Mouse (Mus musculus) liver, postnatal 0 days (tissue): ENCODE measurements at regions not wholly inside any gene's neighbourhood (a gene's known extent, or its start where the extent isn't known, plus 50 kb on each side); places are given as distances from the start of the nearest gene placed in this dataset.

ENCODE experiments used
- ATAC-seq: fragments of 200-750 bp; cut with Nextera tagmentation; 2 replicates; pipeline ENCODE4 v1.8.0; 2017; ENCODE audit warnings: mild to moderate bottlenecking, moderate library complexity
- DNase-seq: peaks from one replicate; pipeline ENCODE4 v3.0.0-alpha.2; 2016
- H3K27ac ChIP-seq: fragments of 300-500 bp; sonication (generic); 2 replicates; pipeline ENCODE4 v1.5.1; 2014; ENCODE audit warnings: antibody characterized with exemption, moderate library complexity, mild to moderate bottlenecking, low read depth
- H3K27me3 ChIP-seq: fragments of 300-500 bp; sonication (generic); 2 replicates; pipeline ENCODE4 v1.6.1; 2014; ENCODE audit warnings: low read length, control low read depth, mixed read lengths; ENCODE audit not compliant: insufficient read depth
- H3K36me3 ChIP-seq: fragments of 300-500 bp; sonication (generic); replicated peaks from 2 replicates; pipeline ENCODE4 v1.6.1; 2014; ENCODE audit warnings: mild to moderate bottlenecking, control low read depth, low read length, moderate library complexity, mixed read lengths; ENCODE audit not compliant: insufficient read depth
- H3K4me1 ChIP-seq: fragments of 300-500 bp; sonication (generic); 2 replicates; pipeline ENCODE4 v1.6.1; 2014; ENCODE audit warnings: antibody characterized with exemption, mild to moderate bottlenecking, control low read depth; ENCODE audit not compliant: insufficient read depth
- H3K4me2 ChIP-seq: fragments of 300-500 bp; sonication (generic); 2 replicates; pipeline ENCODE4 v1.6.1; 2014; ENCODE audit warnings: low read depth, mild to moderate bottlenecking, low read length, moderate library complexity, mixed read lengths
- H3K4me3 ChIP-seq: fragments of 300-500 bp; sonication (generic); 2 replicates; pipeline ENCODE4 v1.5.1; 2014; ENCODE audit warnings: low read depth, low read length
- H3K9ac ChIP-seq: fragments of 300-500 bp; sonication (generic); replicated peaks from 2 replicates; pipeline ENCODE4 v1.6.1; 2014; ENCODE audit warnings: mild to moderate bottlenecking, moderate library complexity
- H3K9me3 ChIP-seq: fragments of 300-500 bp; sonication (generic); 2 replicates; pipeline ENCODE4 v1.6.1; 2016; ENCODE audit warnings: mild to moderate bottlenecking, control low read depth, low read length, mixed read lengths
- CTCF ChIP-seq: sonication (generic); IDR thresholded peaks from 2 replicates; pipeline ENCODE4 v1.5.1; 2016; ENCODE audit warnings: antibody characterized with exemption, low read depth
- EP300 ChIP-seq: IDR thresholded peaks from 2 replicates; pipeline ENCODE4 v1.6.1; 2016; ENCODE audit warnings: antibody characterized with exemption, low read depth, mild to moderate bottlenecking
- WGBS: fragments of 180-500 bp; shearing (Covaris S2); extraction: QIAGEN DNeasy Blood & Tissue Kit; methylation state at CpG from one replicate; pipeline ENCODE4 v1.1.7; 2014; ENCODE audit not compliant: insufficient replicate concordance; 5-methylcytosine and 5-hydroxymethylcytosine counted together

DNA sequence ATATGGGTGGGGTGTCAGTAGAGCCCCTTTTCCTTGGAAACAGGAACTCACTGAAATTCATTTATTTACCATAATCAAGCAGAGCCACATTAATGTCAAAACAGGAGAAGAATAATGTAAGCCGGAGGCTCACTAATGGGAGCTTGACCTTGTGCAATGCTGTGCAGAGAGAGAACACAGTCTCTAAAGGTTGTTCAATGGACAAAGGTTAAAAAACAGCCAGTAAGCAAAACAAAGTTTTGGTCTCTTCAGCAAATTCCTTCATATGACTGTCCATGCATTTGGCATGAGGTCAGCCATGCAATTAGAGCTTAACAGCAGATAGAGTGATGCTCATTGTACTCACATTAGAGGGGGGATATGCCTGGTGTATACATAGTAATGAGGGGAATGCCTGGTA, 113.1 kb downstream of the Tsen15 start:
- no peak overlapping the region for H3K4me2 ChIP-seq
- no peaks in the 10 kb centered on the region for H3K36me3 ChIP-seq
- 57% methylated on average over 1 of the region's 1 CpGs for WGBS
- no peaks in the 10 kb centered on the region for H3K27me3 ChIP-seq
- no peak overlapping the region; the same call in 1 of the 2 replicates for H3K27ac ChIP-seq
- H3K9me3 ChIP-seq = no peaks in the 10 kb centered on the region
- TF ChIP-seq EP300 (peak; percentile 18; the same call in 1 of the 2 replicates), CTCF (no peak)
- no peak overlapping the region for H3K9ac ChIP-seq
- H3K4me3 ChIP-seq = no peak overlapping the region
- H3K4me1 ChIP-seq = peaks cover 7% of the 10 kb centered on the region; the same call in 1 of the 2 replicates
- no peak for DNase-seq
- peak; percentile 80 for ATAC-seq

DNA sequence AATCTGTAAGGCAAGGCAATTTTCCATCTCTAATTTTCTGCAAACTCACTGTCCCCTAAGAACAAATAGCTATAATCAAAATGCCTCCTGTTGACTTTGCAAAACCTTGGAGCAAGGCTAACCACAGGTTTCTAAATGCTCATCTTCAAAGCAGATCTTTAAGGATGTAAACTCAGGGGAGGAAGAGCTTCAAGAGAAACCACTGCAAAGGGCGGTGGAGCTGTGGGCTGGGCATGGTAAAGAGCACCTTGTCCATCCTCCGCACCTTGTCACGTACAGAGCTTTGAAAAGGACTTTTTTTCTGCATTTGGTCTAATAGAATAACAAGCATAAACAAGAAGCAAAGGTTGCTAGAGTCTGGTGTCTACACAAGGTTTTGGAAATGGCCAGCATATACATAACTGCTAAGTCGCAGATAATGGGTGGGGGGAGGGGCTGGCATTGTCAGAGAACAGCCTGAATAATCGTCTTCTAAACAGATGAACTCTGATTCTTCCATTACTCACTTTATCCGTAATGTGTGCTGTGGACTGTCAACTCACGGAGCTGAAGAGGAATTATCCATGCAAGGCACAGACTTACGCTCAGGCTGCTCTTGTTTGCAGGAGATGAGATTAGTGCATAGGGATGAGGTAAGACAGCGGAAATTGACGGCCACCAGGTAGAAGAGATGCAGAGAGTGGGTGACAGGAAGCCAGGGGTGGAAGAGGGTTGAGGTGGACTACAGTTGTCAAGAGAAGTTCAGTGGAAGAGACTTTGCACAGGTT, 116.4 kb downstream of the Tsen15 start:
- no peaks in the 10 kb centered on the region for H3K9me3 ChIP-seq
- no peak overlapping the region for H3K4me3 ChIP-seq
- no peak overlapping the region for H3K27ac ChIP-seq
- no peak for ATAC-seq
- H3K4me1 ChIP-seq = peaks cover 7% of the 10 kb centered on the region; the same call in 1 of the 2 replicates
- H3K36me3 ChIP-seq = no peaks in the 10 kb centered on the region
- no peaks in the 10 kb centered on the region for H3K27me3 ChIP-seq
- WGBS = 70% methylated on average over 10 of the region's 10 CpGs
- no peak for DNase-seq
- TF ChIP-seq EP300 (no peak), CTCF (no peak)
- H3K9ac ChIP-seq = no peak overlapping the region
- no peak overlapping the region for H3K4me2 ChIP-seq

DNA sequence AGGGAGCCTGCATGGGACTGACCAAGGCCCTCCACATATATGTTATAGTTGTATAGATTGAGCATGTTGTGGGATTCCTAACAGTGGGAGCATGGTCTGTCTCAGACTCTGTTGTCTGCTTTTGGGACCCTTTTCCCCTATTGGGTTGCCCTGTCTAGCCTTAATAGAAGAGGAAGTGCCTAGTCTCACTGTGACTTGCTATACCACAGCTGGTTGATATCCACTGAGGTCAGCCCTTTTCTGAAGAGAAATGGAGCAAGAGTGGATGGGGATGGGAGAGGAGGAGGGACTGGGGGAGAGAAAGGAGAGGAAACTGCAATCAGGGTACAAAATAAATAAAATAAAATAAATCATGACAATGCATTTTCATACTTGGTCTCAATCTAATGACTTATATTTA, 120.1 kb downstream of the Tsen15 start:
- no peak overlapping the region for H3K4me2 ChIP-seq
- no peak for DNase-seq
- H3K27ac ChIP-seq = no peak overlapping the region
- TF ChIP-seq CTCF (no peak), EP300 (no peak)
- no peaks in the 10 kb centered on the region for H3K27me3 ChIP-seq
- no peaks in the 10 kb centered on the region for H3K9me3 ChIP-seq
- H3K36me3 ChIP-seq = no peaks in the 10 kb centered on the region
- H3K4me3 ChIP-seq = no peak overlapping the region
- ATAC-seq = no peak
- no peaks in the 10 kb centered on the region; the same call in 1 of the 2 replicates for H3K4me1 ChIP-seq
- no peak overlapping the region for H3K9ac ChIP-seq

DNA sequence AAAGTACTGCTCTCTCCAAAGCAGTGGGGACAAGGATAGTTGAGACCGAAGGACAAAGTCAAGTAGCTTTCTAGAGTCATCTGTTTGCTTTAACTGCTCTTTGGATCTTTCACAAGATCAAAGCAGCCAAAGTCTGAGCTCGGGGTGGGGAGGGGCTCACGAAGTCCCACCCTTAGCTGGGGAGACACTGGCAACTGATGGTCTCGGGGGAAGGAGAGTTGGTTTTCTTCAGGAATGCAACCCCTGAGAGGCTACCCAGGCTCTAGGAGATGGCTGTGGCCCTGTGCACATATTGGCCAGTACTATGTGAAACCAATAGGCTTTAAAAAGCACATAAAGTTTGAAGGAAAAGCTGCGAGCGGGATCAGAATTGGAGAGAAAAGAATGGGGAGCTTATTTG, 121.5 kb downstream of the Tsen15 start:
- Histone ChIP-seq H3K4me3 (no peak overlapping the region), H3K9me3 (no peaks in the 10 kb centered on the region), H3K4me2 (no peak overlapping the region), H3K9ac (no peak overlapping the region), H3K36me3 (no peaks in the 10 kb centered on the region), H3K27ac (no peak overlapping the region), H3K4me1 (no peaks in the 10 kb centered on the region; the same call in 1 of the 2 replicates), H3K27me3 (no peaks in the 10 kb centered on the region)
- TF ChIP-seq EP300 (no peak), CTCF (no peak)
- no peak for ATAC-seq
- 72% methylated on average over 6 of the region's 6 CpGs for WGBS
- no peak for DNase-seq

DNA sequence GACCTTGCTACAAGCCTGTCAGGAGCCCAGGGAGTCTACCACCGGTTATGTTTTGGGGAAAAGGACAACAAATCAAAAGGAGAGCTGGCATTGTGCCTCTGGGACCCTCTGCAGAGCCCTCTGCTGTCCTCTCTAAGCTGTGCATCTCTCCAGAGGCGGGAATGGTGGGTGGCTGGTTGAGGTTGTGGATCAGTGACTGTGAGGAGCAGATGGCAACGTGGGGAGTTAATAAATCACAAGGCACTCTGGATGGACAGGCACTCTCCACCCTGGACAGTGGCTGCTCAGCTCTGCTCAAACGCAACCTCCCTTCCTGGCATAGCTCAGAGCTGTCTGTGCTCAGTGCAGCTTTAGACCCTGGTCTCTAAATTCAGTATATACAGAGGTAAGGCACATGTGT, 125.0 kb downstream of the Tsen15 start:
- Histone ChIP-seq H3K27ac (no peak overlapping the region), H3K4me3 (no peak overlapping the region), H3K4me1 (no peaks in the 10 kb centered on the region; the same call in 1 of the 2 replicates), H3K4me2 (no peak overlapping the region), H3K36me3 (no peaks in the 10 kb centered on the region), H3K9ac (no peak overlapping the region), H3K9me3 (no peaks in the 10 kb centered on the region), H3K27me3 (no peaks in the 10 kb centered on the region)
- DNase-seq = no peak
- TF ChIP-seq EP300 = no peak
- 0 out of 2 replicates have a peak, but pooled peaks have one; percentile 12 for TF ChIP-seq CTCF
- WGBS = 35% methylated on average over 4 of the region's 4 CpGs
- no peak for ATAC-seq

DNA sequence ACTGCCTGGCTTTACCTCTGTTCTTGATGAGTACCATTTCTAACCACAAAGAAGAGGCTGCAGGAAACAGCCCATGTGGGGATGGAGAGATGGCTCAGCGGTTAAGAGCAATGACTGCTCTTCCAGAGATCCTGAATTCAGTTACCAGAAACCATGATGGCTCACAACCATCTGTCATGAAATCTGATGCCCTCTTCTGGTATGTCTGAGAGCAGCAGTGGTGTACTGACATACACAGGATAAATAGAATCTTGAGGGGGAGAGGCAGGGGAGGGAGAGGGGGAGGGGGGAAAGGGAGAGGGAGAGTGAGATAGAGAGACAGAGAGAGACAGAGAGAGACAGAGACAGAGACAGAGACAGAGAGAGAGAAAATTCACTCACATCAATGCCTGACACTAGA, 125.5 kb downstream of the Tsen15 start:
- Histone ChIP-seq H3K27ac (no peak overlapping the region), H3K9ac (no peak overlapping the region), H3K4me2 (no peak overlapping the region), H3K36me3 (no peaks in the 10 kb centered on the region), H3K27me3 (no peaks in the 10 kb centered on the region), H3K4me1 (no peaks in the 10 kb centered on the region; the same call in 1 of the 2 replicates), H3K9me3 (no peaks in the 10 kb centered on the region), H3K4me3 (no peak overlapping the region)
- WGBS = 64% methylated on average over 1 of the region's 1 CpGs
- TF ChIP-seq CTCF = 0 out of 2 replicates have a peak, but pooled peaks have one; percentile 11
- no peak for TF ChIP-seq EP300
- DNase-seq (no peak), ATAC-seq (no peak)
